Mouse (Mus musculus): ENCODE measurements at regions not wholly inside any gene's neighbourhood (a gene's known extent, or its start where the extent isn't known, plus 50 kb on each side); places are given as distances from the start of the nearest gene placed in this dataset.
A peak's percentile ranks its signal among the peaks of the same experiment; 100 is the strongest.

DNA sequence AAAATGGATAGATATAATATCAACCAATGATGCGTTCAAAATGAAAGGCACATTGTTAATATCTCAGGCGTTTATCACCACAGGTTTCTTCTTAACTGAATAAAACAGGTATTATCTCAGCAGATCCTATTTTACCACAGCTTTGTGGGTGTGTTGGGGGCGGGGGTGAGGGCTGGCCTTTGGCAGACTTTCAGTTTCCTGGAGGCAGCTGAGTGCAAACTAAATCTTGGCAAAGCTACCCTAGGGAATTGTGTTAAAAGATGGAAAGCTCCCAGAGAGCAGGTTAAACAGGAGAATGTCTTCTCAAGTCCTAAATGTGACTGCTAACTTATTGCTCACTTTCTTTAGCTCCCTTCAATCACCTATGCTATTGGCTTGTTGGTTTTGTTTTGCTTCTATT is 223.8 kb downstream of the Kdm4c start:
- DNase-seq (ENCODE audit: low spot score in 2 of 2) = peak; percentile 21 to 35

DNA sequence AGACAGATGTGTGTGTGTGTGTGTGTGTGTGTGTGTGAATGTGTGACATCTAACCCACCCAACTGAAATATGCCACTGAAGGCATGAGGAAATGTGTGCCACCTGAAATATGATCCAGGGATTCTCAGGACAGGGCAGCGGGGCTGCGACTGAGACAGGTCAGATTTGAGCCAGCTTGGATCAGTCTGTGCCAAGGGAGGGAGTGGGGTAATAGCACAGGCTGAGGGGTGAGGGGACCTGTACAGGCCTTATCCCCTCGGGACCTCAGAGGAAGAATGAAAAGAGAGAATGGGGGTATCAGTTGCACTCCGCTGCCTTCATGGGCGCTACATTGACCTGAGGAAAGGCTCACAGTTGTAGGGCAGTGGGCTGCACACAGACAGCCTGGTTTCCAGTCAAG is 270.2 kb downstream of the Kdm4c start:
- DNase-seq (ENCODE audit: low spot score in 2 of 2) = no peak

DNA sequence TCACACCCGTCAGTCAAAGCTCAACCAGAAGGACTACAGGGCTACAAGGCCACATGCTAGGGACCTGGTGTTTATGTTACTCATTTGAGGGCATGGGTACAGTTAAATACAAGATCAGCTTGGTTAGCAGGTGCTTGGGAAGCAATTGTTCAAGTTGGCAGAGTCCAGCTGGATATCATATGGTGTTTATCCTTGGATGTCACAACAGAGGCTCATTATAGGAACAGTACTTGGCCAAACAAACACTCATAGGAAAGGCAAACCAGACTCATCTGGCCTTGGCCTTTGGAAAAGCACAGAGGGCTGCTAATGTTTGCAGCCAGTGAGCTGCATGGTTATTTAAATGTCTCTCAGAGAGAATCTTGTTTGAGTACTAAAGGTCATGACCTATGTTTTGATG is 311.6 kb downstream of the Kdm4c start:
- DNase-seq (ENCODE audit: low spot score in 2 of 2) = no peak

DNA sequence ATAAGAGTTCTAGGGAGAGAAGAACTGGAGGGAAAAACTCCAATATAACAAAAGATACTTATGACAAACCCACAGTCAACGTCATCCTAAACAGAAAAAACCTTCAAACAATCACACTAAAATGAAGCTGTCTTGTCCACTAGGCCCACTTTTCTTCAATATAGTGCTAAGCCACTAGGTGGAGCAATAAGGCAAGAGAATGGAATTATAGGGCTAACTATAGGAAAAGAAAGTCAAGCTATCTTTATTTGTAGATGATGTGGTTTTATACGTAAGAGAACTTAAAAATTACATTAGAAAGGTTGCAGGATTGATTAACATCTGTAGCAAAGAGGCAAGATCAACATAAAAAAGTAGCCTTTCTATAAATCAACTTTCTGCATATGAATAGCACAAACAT is 321.3 kb downstream of the Kdm4c start:
- DNase-seq (ENCODE audit: low spot score in 2 of 2) = peak in 1 of 2 experiments; percentile 41

DNA sequence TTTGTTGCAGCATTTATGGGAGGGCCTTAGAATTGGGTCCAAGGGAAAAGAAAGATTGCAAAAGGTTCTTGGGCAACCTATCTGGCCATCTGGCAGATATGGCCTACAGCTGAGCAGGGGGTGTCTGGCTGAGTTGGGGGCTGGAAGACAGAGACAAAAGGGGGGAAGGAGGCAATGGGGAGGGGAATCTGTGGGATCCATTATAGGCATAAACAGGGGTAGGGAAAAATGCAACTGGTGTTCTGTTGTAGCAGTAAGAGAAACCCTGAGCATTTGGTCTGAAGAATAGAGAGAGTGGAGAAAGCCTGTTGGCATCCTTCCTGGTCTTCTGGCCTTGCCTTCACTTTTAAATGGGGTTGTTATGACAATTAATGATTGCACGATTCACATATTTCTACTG is 344.1 kb downstream of the Kdm4c start:
- DNase-seq (ENCODE audit: low spot score in 2 of 2) = no peak

DNA sequence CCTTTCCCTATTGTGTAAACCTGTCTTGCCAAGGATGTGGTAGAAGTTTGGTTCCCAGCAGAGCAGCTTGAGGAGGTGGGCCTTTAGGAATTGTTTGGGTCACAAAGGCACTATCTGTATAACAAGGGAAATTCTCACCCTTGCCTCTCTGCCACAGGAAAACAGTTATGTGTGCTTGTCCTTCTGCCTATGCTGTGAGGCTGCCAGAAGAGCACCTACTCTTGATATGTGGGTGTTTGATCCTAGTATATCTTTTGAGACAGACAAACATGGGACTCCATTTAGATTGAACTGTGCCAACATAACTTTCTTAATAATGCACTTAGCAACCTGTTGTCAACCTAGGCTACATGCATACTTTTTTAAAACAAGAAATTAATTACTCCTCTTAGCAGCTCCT is 344.8 kb downstream of the Kdm4c start:
- peak in 1 of 2 experiments; percentile 18 for DNase-seq (ENCODE audit: low spot score in 2 of 2)

DNA sequence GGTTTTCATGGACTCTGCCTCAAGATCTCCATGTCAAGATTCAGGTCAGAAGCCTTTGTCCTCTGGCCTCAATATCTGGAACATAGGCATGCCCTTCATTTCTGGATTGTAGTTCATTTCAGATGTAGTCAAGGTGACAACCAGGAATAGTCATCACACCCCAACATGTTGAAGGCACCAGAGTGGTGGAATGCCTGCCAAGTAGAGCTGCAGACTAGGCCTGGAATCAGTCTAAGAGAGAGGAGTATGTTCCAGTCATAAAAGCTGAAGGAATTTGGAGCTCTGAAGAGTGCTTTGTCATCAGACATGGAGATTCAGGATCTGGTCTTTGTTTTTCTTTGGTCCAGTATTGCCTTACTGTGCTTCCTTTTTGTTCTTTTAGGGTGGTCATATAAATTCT is 346.5 kb downstream of the Kdm4c start:
- no peak for DNase-seq (ENCODE audit: low spot score in 2 of 2)

DNA sequence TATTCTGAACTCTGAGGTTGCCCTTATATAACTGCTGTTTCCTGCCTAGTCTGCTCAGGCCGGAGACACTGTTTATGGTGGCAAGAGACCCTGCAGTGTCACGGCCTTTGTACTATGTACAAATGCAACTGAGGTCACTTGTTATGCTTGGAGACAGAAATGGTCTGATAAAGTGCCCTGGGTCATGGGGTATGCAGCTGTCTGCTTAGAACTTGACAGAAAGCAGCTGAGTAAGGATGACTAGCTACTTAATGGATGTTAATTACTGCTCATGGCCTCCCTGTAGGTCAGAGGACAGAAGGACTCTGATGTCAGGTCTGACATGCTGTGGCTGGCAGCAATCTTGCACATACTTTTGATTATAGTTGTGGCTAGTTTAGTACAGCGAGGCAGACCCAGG is 370.7 kb downstream of the Kdm4c start:
- DNase-seq (ENCODE audit: low spot score in 2 of 2) = no peak
